Mouse (Mus musculus) kidney, embryonic 15.5 days (tissue): ENCODE data around the gene Fez2. TPM values are rescaled to one million over a fixed set of nuclear protein-coding genes. Genes with fewer than 3 reads are reported as not detected.

ENCODE experiments used
- ATAC-seq: fragments of 200-750 bp; cut with Nextera tagmentation; replicated peaks from 2 replicates; pipeline ENCODE4 v1.8.0; 2017; ENCODE audit warnings: moderate TSS enrichment; ENCODE audit not compliant: low FRiP score
- H3K27ac ChIP-seq: fragments of 300-500 bp; sonication (generic); 2 replicates; pipeline ENCODE4 v1.5.1; 2015; ENCODE audit warnings: mild to moderate bottlenecking, inconsistent platforms
- H3K27me3 ChIP-seq: fragments of 300-500 bp; sonication (generic); 2 replicates; pipeline ENCODE4 v1.6.1; 2015; ENCODE audit warnings: inconsistent platforms
- H3K36me3 ChIP-seq: fragments of 300-500 bp; sonication (generic); 2 replicates; pipeline ENCODE4 v1.6.1; 2015; ENCODE audit warnings: inconsistent platforms
- H3K4me1 ChIP-seq: fragments of 300-500 bp; sonication (generic); 2 replicates; pipeline ENCODE4 v1.6.1; 2015; ENCODE audit warnings: inconsistent platforms
- H3K4me2 ChIP-seq: fragments of 300-500 bp; sonication (generic); 2 replicates; pipeline ENCODE4 v1.6.1; 2015; ENCODE audit warnings: moderate library complexity, mild to moderate bottlenecking, inconsistent platforms
- H3K4me3 ChIP-seq: fragments of 300-500 bp; sonication (generic); replicated peaks from 2 replicates; pipeline ENCODE4 v1.5.1; 2015; ENCODE audit warnings: mild to moderate bottlenecking, inconsistent platforms
- H3K9ac ChIP-seq: fragments of 300-500 bp; sonication (generic); 2 replicates; pipeline ENCODE4 v1.6.1; 2015; ENCODE audit warnings: mild to moderate bottlenecking, inconsistent platforms
- H3K9me3 ChIP-seq: fragments of 300-500 bp; sonication (generic); replicated peaks from 2 replicates; pipeline ENCODE4 v1.6.1; 2016; ENCODE audit warnings: inconsistent platforms
- WGBS: fragments of 180-500 bp; shearing (Covaris S2); methylation state at CpG from one replicate; pipeline ENCODE4 v1.1.7; 2015; ENCODE audit warnings: mixed read lengths; 5-methylcytosine and 5-hydroxymethylcytosine counted together
- polyA plus RNA-seq: library from polyadenylated mRNA; unstranded; fragments of >200 nt; fragmentation: Nextera tagmentation; extraction: Ambion mirVana; gene quantifications from 2 replicates; pipeline ENCODE4 v1.2.1, GENCODE M21; 2015

The Fez2 gene
- polyA plus RNA-seq, 1 experiment from 2014 or later, result 40.2 TPM

DNA sequence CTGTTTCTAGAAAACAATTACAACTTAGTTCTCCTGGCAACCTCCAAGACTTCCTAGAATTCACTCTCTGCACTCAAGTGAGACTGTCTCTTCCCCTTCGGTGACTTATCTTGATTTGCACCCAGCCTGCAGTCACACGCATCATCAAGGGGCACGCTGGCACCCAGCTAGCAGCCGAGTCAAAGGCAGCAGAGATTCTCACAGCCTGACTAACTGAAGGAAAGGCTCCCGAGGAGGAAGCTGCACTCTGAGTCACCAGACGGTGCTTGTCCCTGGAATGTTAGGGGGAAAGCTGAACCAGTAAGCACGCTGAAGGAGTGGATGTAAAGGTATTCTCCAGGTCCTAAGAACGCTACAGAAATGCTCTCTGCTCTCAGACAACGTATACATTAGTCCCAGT, 30.3 kb downstream of the Fez2 start:
- Histone ChIP-seq H3K27ac (no peak overlapping the region), H3K4me3 (no peak overlapping the region), H3K36me3 (peaks cover 5% of the 10 kb centered on the region; the same call in 1 of the 2 replicates), H3K9ac (no peak overlapping the region), H3K4me1 (0 out of 2 replicates have a peak, but pooled peaks cover 4% of the 10 kb centered on the region), H3K4me2 (no peak overlapping the region), H3K9me3 (no peaks in the 10 kb centered on the region), H3K27me3 (no peaks in the 10 kb centered on the region)
- ATAC-seq, result no peak
- WGBS, result 71% methylated on average over 9 of the region's 9 CpGs

- Histone ChIP-seq H3K27me3 (no peaks in the 10 kb centered on the region), H3K36me3 (peaks cover 31% of the 10 kb centered on the region), H3K4me2 (no peak overlapping the region), H3K9ac (no peak overlapping the region), H3K27ac (no peak overlapping the region), H3K4me3 (no peak overlapping the region), H3K9me3 (no peaks in the 10 kb centered on the region), H3K4me1 (0 out of 2 replicates have a peak, but pooled peaks cover 10% of the 10 kb centered on the region)
- WGBS, result 87% methylated on average over 3 of the region's 3 CpGs
- no peak for ATAC-seq
Measured at GRCm38 (mm10) chr17:78382321-78382720, 35.6 kb downstream of the Fez2 start.

GRCm38 (mm10) chr17:78379730-78380245, 38.2 kb downstream of the Fez2 start:
- Histone ChIP-seq H3K27ac (no peak overlapping the region), H3K9ac (no peak overlapping the region), H3K4me2 (no peak overlapping the region), H3K4me1 (0 out of 2 replicates have a peak, but pooled peaks cover 10% of the 10 kb centered on the region), H3K36me3 (peaks cover 35% of the 10 kb centered on the region), H3K27me3 (no peaks in the 10 kb centered on the region), H3K9me3 (no peaks in the 10 kb centered on the region), H3K4me3 (no peak overlapping the region)
- WGBS, result 54% methylated on average over 11 of the region's 11 CpGs
- no peak for ATAC-seq

GRCm38 (mm10) chr17:78379079-78379729, 38.7 kb downstream of the Fez2 start:
- Histone ChIP-seq H3K9ac (no peak overlapping the region), H3K27me3 (no peaks in the 10 kb centered on the region), H3K9me3 (no peaks in the 10 kb centered on the region), H3K4me3 (no peak overlapping the region), H3K36me3 (peaks cover 38% of the 10 kb centered on the region), H3K4me1 (0 out of 2 replicates have a peak, but pooled peaks cover 10% of the 10 kb centered on the region), H3K27ac (0 out of 2 replicates have a peak overlapping the region, but pooled peaks have one; percentile 18), H3K4me2 (no peak overlapping the region)
- ATAC-seq, result peak; percentile 50; the same call in 1 of the 2 replicates
- WGBS, result 40% methylated on average over 8 of the region's 8 CpGs

GRCm38 (mm10) chr17:78376587-78376986, 41.4 kb downstream of the Fez2 start:
- H3K27me3 ChIP-seq, result no peaks in the 10 kb centered on the region
- no peak for ATAC-seq
- H3K4me1 ChIP-seq, result 0 out of 2 replicates have a peak, but pooled peaks cover 10% of the 10 kb centered on the region

GRCm38 (mm10) chr17:78374756-78375155, 43.2 kb downstream of the Fez2 start:
- H3K4me3 ChIP-seq, result no peak overlapping the region
- H3K4me2 ChIP-seq, result no peak overlapping the region
- H3K9ac ChIP-seq, result no peak overlapping the region
- WGBS, result 49% methylated on average over 10 of the region's 10 CpGs
- peaks cover 48% of the 10 kb centered on the region for H3K36me3 ChIP-seq
- no peak overlapping the region for H3K27ac ChIP-seq
- H3K27me3 ChIP-seq, result no peaks in the 10 kb centered on the region
- H3K4me1 ChIP-seq, result 0 out of 2 replicates have a peak, but pooled peaks cover 8% of the 10 kb centered on the region
- ATAC-seq, result no peak
- no peaks in the 10 kb centered on the region for H3K9me3 ChIP-seq

More at GRCm38 (mm10) chr17:78376587-78376986, 41.4 kb downstream of the Fez2 start:
- Histone ChIP-seq H3K4me2 (no peak overlapping the region), H3K27ac (no peak overlapping the region), H3K9ac (no peak overlapping the region), H3K4me3 (no peak overlapping the region), H3K9me3 (no peaks in the 10 kb centered on the region), H3K36me3 (peaks cover 40% of the 10 kb centered on the region)
- WGBS, result 69% methylated on average over 8 of the region's 8 CpGs

DNA sequence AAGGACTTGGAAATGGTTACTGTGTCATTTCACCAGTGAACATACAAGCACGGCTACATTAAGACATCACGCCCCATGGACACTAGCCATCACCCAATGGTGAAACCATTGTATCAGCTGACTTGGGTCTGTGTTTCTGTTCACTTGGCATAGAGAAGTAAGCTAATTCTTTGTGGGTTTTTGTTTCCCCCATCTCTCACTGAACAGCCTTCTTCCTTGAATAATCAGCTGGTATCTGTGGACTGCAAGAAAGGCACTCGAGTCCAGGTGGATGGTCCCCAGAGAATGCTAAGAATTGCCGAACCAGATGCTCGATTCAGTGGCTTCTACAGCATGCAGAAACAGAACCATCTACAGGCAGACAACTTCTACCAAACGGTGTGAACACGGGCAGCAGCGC, 44.1 kb downstream of the Fez2 start:
- no peak for ATAC-seq
- no peaks in the 10 kb centered on the region for H3K27me3 ChIP-seq
- H3K4me1 ChIP-seq, result 0 out of 2 replicates have a peak, but pooled peaks cover under 1% of the 10 kb centered on the region
- H3K36me3 ChIP-seq, result peaks cover 57% of the 10 kb centered on the region
- no peaks in the 10 kb centered on the region for H3K9me3 ChIP-seq
- no peak overlapping the region for H3K4me3 ChIP-seq
- H3K4me2 ChIP-seq, result no peak overlapping the region
- H3K27ac ChIP-seq, result no peak overlapping the region
- WGBS, result 94% methylated on average over 8 of the region's 8 CpGs
- H3K9ac ChIP-seq, result no peak overlapping the region

GRCm38 (mm10) chr17:78373174-78373573, 44.8 kb downstream of the Fez2 start:
- no peak for ATAC-seq

GRCm38 (mm10) chr17:78370445-78370844, 47.5 kb downstream of the Fez2 start:
- WGBS, result 93% methylated on average over 1 of the region's 1 CpGs
- no peaks in the 10 kb centered on the region for H3K9me3 ChIP-seq
- no peak overlapping the region for H3K4me2 ChIP-seq
- peaks cover 54% of the 10 kb centered on the region for H3K36me3 ChIP-seq
- no peak overlapping the region for H3K9ac ChIP-seq
- no peak overlapping the region for H3K4me3 ChIP-seq
- no peaks in the 10 kb centered on the region for H3K27me3 ChIP-seq
- no peak for ATAC-seq
- H3K27ac ChIP-seq, result no peak overlapping the region
- H3K4me1 ChIP-seq, result peaks cover 6% of the 10 kb centered on the region; the same call in 1 of the 2 replicates

More at GRCm38 (mm10) chr17:78373174-78373573, 44.8 kb downstream of the Fez2 start:
- no peak overlapping the region for H3K4me3 ChIP-seq
- WGBS, result 90% methylated on average over 6 of the region's 6 CpGs
- peaks cover 61% of the 10 kb centered on the region for H3K36me3 ChIP-seq
- no peak overlapping the region for H3K9ac ChIP-seq
- no peaks in the 10 kb centered on the region for H3K9me3 ChIP-seq
- H3K27me3 ChIP-seq, result no peaks in the 10 kb centered on the region
- H3K4me1 ChIP-seq, result no peaks in the 10 kb centered on the region
- H3K27ac ChIP-seq, result no peak overlapping the region
- no peak overlapping the region for H3K4me2 ChIP-seq

DNA sequence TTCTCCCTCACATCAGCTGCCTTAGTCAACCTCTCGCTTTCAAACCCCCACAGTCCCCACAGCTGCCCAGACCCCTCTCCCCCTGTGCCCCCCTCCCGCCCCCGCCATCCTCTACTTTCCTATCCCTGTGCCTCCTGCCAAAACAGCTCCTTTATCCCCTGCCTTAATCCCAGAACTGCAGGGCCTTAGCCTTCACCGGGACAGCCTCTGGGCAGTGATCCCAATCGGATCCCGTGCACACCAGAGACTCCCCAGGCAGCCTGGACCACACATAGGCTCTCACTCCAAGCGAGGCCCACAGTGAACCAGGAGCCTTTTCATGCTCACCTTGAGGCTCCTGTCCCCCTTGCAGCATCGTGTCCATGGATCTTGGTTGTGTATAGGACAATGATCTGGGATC, 49.5 kb downstream of the Fez2 start:
- Histone ChIP-seq H3K27me3 (no peaks in the 10 kb centered on the region), H3K36me3 (peaks cover 44% of the 10 kb centered on the region), H3K4me1 (peaks cover 17% of the 10 kb centered on the region), H3K4me3 (no peak overlapping the region), H3K9me3 (no peaks in the 10 kb centered on the region), H3K27ac (0 out of 2 replicates have a peak overlapping the region, but pooled peaks have one; percentile 2), H3K4me2 (no peak overlapping the region), H3K9ac (no peak overlapping the region)
- WGBS, result 60% methylated on average over 8 of the region's 8 CpGs
- ATAC-seq, result no peak

DNA sequence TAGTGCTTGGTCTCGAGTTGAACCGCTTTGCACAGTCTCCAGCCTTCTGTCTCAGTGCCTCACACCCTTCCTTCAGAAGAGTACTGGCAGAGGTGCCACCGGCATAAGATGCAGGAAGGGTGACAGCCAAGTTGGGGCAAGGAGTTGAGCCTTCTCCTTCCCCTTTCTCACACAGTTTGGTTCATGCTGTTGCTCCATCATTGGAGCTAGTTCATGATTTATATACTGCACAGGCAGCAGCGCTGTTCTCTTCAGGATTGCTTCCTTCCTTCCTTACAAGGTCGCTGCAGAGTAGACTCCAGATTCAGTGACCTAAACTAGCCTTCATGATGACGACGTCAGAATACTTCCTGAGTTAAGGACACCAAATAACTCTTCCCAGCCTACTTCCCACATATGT, 51.9 kb downstream of the Fez2 start:
- no peak for ATAC-seq
- H3K27ac ChIP-seq, result no peak overlapping the region
- H3K9ac ChIP-seq, result no peak overlapping the region
- WGBS, result 64% methylated on average over 7 of the region's 7 CpGs
- no peaks in the 10 kb centered on the region for H3K9me3 ChIP-seq
- H3K4me3 ChIP-seq, result no peak overlapping the region
- peaks cover 32% of the 10 kb centered on the region for H3K36me3 ChIP-seq
- H3K27me3 ChIP-seq, result no peaks in the 10 kb centered on the region
- H3K4me1 ChIP-seq, result peaks cover 25% of the 10 kb centered on the region
- no peak overlapping the region for H3K4me2 ChIP-seq

DNA sequence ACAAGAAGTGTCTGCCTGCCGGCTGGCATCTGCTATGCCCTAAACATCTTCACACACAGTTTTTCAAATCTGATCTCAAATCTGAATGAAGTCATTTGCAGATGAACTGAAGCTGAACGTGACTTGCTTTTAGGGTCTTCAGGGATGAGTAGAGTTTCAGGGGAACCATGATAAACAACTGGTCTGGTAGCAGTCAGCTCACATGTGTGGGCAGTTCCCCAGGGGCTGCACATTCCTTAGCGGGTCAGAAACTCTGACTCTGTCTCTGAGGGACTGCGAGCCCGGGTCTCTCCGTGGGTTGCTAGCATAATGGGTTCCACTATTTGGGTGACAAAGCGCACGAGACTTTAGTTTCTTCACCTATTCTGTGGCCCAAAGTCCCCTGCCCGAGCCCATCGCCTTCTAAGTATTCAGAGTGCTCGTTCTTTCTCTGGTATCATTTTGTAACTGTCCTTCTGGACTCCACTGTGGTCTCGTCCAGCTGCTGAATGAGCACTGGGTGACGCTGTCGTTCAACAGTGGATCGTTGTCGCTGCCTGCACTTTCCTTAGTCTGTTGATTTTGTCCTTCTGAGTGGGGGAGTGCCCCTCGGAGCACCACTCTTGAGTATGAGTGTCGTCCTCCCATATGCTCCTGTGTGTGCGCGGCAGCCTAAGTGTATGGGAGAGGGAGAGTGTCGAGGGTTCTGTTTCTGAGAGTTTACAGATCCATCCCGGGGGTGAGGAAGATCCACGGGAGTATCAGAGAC, 53.2 kb downstream of the Fez2 start:
- no peaks in the 10 kb centered on the region for H3K27me3 ChIP-seq
- H3K4me3 ChIP-seq, result no peak overlapping the region
- H3K4me2 ChIP-seq, result no peak overlapping the region
- ATAC-seq, result peak; percentile 63
- no peak overlapping the region for H3K9ac ChIP-seq
- WGBS, result 62% methylated on average over 23 of the region's 23 CpGs
- H3K4me1 ChIP-seq, result peaks cover 29% of the 10 kb centered on the region
- H3K27ac ChIP-seq, result no peak overlapping the region
- peaks cover 22% of the 10 kb centered on the region for H3K36me3 ChIP-seq
- H3K9me3 ChIP-seq, result no peaks in the 10 kb centered on the region
